Mouse (Mus musculus) lung, postnatal 36 days (tissue): ENCODE results near the gene Mgat4d.
"Not testable (repeated sequence)": the region's sequence is repeated elsewhere in the genome, so short reads cannot be mapped to it uniquely, and the experiment has no call there.

Source experiments
- DNase-seq: peaks from one replicate; pipeline ENCODE4 v3.0.0; 2022; ENCODE audit warnings: mixed read lengths

Mgat4d gene

DNA sequence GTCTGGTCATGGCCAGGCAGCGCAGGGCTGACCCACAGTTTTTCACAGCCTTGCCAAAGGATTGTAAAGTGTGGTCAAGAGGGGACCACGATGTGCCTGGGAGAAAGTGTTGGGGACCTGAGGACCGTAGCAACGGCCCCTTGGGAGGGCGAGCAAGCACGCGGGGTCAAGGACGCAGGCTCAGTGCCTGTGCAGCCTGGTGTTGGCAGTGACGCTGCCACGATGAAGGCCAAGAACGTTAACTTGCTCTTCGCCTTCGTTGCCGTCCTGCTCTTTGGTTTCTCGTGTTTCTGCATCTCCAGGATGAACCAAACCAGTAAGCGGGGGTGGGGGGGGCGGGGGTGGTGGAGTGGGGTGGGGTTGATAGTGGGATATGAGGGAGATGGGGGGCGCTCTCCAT is at the start of gene Mgat4d:
Gene Mgat4d, plus strand, starts transcription at position 209 of the 400 bp plus-strand sequence.
- DNase-seq, result no peak

DNA sequence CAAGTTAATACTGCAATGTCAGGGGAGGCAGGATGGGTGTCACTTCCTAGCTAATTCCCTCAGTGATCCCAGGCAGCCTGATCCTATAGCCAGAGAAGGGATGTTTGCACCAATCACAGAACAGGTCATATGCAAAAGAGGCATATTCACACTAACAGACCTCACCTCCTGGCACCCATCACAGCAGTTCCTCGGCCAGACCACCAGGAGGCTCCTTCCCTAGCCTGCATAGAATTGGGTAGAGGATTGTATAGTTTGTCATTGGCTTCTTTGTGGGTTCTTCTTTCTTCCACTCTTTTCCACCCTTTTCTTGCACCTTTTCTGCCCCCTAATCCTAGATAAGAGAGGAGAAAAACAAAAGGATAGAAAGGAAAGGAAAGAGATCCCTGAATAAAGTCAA is 48.1 kb upstream of the Mgat4d start:
- DNase-seq, result peak; percentile 22

DNA sequence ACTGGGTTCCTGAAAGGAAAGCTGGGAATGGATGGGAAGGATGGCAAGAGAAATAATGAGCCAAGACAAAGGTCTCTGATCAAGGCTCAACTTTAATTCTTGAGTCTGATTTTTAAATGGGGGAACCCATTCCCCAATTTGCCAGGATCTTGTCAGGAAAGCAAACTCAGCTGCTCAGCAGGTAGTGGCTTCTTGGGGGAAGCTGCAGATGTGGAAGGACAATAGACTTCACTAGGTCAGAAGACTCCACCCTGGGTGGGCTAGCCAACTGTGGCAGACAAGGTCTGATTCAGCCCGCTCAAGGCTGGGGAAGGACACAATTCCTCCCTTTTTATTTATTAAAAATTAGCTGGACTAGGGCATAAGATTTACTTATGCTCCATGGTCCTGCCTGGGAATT is 43.3 kb upstream of the Mgat4d start:
- DNase-seq, result no peak

DNA sequence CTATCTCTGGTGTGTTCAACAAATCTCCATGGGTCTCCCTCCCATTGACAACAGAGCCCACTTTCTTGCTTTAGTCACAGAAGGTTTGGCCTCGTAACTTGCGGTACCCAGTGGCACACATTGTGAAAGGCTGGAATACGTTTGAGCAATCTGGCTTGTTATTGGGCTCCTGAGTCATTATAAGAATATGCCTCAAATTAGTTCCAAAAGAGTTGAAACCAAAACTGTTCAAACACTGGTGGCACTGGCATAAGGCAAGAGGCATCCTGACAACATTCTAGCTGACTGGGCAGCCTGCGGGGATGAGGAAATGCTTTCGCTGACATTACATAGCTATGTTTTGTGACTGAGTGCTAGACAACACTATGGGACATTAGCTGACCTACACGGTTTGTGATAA is 38.4 kb upstream of the Mgat4d start:
- DNase-seq, result no peak

DNA sequence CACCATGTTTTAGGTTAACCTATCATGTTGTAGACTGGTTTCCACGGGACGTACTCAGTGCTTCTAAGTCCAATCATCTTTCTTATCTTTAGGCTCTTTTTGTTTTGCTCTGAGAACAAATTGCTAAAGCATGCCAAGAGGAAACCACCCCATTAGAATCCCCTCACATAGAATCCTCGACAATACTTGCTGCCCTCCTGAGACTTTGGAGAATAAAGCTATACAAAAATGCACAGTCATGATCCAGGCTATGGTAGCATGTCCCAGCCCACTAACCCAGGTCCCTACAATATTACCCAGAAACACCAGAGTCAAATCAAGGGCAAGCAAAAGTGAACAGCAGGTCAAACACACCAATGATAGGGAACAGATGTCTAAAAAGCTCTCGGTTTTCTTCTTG is 33.2 kb upstream of the Mgat4d start:
- not testable (repeated sequence) for DNase-seq

DNA sequence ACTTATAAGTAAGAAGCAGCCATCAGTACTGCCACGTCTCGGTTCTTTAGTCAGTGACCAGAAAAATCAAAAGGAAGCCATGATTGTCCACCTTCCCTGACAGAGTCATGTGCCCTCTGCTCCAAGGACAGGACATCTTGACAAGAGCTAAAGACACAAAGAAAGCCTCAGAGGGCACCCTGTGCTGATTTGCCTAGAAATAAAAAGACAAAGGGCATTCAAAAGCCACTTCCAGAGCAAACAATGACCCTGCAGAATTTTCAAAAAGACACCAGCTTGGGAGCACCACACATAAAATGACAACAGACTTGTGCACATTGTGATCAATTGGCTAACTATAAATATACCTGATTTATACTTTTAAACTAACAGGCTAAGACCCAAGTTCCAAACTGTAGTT is 32.6 kb upstream of the Mgat4d start:
- DNase-seq, result no peak

DNA sequence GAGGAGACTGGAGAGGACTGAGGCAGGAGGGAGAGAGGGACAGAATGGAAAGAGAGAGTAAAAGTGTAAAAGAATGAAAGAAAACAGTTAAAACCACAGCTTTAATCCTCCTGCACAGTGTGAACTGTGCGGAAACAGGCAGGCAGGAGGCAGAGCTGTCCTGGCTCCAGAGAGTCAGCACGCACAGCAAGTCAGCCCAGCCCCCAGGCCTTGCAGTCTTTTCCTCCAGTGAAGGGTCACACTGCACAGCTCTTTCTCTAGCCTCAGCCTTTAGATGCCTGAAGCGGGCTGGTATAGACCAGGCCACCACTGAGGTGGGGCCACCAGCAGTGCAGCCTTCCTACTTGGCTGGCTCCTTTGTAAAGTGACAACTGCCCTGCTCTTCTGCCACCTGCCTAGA is 27.7 kb upstream of the Mgat4d start:
- DNase-seq, result no peak

DNA sequence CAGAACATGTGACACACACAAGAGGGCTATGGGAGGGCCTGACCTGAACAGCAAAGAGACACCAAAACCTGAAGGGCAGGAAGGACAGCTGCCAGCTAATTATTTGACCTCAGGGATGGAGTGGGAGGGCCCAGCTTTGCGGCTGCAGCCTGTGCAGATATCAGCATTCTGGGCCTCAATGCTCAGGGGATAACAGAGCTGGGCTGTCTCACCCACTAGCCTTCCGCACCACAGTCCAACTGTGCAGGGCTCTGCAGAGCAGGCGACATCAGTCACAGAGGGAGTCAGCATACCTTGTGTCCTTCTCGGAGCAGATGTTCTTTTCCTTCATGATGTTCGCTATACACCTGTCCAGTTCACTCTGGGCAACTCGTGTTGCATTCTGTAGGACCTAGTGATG is 25.9 kb upstream of the Mgat4d start:
- no peak for DNase-seq

DNA sequence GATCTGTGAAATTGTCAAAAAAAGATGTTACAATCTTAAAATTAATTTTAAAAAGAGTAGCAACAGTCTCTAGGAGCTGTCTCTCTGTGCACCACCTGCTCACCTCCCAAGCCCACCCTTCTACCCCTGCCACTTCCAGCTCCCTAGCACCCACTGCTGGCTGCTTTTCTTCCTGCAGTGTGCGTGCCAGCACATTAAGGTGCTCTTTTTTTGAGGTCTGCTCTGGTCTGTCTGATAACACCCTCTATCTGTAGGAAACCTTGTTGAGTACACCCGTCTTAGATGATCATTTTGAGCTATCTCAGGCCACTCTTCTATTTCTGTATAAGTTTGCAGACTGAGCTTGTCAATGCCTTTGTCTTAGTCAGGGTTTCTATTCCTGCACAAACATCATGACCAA is 25.2 kb upstream of the Mgat4d start:
- DNase-seq, result no peak

DNA sequence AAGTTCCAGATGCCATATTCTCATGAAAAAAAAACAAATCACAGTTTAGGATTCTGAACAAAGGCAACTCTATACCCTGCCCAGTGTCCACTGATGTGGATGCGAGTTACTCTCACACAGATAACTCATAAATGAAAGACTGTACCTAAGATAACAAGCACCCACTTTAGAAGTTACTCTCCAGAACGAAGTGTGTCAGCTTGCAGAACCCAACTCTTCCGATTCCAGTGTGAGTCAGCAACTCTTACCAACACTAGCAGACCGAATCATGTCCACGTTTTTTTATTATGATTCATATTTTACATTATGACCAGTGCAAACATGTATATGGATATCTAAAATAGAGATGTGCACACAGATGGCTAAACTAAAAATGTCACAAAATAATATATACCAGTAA is 20.4 kb upstream of the Mgat4d start:
- DNase-seq, result no peak

DNA sequence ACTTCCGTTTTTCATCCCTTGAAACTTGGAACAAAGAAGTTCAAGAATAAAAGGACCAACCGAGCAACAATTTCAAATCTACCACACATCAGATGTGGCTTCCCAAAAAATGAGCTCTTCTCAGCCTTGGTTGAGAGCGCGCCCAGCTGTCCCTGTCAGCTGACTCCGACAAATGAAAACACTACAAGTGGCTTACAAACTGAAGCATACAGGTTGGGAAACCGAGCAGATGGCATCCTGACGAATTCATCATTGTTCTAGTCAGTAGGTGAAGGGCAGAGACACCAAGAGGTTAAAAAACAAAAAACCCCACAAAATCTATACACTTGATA is 16.7 kb upstream of the Mgat4d start:
- DNase-seq, result peak; percentile 32

DNA sequence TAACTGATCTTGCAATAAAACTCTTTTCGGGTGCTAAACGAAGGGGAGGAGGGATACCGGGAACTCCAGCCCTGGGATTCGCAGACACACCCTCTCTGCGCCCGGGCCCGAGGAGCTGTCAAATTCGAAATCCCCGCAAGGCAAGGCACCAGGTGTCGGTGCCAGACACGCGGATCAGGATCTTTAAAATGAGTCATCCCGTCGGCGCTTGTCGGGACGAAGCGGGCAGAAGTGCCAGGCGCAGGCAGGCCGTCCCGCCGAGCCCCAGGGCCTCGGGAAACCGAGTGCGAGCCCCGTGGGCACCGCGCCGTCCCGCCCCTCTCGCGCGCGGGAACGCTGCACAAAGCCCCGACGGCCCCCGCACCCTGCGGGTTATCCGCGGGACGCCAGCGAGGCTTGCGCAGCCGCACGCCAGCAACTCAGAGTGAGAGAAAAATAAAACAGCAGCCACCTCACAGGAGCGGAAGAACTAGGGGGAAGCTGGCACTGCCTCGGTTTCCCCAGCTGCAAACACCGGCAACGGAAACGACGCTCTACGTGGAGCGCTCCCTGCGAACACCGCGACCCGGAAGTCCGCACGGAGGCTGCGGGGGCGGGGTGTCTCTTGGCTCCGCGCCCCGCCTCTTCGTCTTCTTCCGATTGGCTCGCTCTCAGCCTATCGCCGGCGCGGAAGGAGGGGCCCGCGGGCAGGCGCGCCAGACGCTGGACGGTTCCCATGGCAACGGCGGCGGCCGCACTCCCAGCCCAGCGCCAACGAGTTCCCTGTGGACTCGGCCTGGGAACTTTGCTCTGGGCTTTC is 16.2 kb upstream of the Mgat4d start, which contains the start of gene Elmod2:
Gene Elmod2, minus strand, starts transcription at position 588 of the 799 bp plus-strand sequence.
- peak; percentile 97 for DNase-seq

DNA sequence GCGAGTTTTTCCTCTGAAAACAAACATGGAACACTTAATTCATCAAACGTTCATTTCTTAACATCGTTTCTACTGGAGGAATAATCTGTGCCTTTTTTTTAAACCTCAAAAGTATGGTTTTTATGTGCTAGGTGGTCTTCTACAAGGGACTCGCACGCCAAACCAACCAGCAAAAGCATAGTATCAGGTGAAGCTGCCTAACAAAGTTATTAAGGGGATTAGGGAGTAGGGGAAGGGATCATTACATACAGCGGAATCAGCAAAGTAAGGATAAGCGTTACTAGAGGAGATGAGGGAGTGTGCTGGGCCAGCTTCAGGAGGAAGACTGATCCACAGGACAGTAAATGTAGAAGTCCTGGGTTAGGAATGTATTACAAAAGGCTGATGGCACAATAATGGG is 15.4 kb upstream of the Mgat4d start:
- no peak for DNase-seq

DNA sequence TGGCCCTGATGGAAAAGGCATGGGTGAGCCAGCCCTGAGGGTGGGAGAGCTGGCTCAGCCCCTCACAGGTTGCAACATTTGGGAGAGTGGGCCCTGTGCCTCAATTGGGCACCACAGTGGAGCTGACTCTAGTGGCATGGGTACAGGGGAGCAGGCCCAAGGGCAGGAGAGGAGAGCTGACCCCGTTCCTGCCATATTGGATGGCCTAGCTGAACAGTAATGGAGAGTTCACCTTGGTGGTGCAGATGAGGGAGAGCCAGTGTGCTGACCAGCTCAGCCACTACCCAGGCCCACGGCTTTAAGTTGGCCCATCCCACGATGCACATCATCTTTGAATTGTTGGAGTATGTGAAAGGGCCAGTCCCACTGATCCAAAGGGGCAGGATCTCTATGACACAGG is 6.2 kb upstream of the Mgat4d start:
- no peak for DNase-seq

DNA sequence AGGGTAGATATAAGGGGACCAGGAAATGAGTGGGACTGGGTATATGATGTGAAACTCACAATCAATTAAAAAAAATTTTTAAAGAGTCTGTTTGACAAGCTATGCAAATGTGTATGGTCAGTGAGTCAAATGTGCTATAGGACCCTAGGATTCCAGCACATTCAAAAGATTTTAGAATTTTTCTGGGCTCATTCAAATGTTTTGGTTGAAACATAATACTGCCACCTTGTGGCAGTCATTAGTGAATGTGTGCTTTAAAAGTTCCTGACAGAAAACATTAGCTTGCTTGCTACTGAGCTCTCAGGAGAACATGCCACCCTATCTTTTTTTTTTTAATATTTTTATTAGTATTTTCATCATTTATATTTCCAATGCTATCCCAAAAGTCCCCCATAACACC is 5.6 kb upstream of the Mgat4d start:
- peak; percentile 41 for DNase-seq

DNA sequence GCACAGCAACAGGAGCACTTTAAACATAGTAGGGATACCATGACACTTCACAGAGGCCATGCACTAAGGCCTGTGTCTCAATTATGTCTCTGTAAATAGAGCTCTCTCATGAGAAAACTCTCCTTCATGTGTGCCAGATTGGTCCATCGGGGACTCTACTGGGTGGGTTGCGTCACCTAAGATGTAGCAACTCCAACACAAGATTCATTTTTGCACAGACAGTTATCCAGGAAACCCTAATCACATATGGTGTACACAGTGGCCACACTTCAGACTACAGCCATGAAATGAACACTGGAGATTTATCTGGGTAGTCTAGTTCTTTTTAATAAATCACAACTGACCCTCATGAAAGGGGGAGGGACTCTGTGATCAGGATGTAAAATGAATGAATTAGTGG is 3.0 kb downstream of the Mgat4d start:
- DNase-seq, result no peak

DNA sequence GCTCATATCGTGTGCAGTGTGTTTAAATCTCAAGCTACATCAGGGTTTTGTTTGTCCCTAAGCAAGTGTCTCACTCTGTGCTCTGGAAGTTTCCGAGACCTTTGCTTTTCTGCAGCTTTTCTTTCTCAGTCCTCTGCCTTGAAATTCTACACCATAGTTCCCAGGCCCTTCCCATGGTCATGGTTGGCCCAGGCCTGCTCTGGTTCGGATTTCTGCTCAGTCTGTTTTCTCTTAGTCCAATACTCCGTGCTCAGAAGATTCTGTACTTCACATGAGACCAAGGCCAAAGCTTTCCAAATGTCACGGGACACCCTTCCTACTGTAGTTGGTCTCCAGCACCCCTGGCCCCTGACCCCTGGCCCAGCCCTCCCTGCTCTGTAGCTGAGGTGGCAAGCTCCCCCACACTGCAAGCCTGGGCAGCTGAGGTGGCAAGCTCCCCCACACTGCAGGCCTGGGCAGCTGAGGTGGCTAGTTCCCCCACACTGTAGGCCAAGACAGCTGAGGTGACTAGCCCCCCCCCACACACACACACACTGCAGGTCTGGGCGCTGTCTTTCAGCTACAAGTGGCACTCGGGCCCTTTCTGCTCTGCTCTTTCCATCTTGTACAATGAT is 15.0 kb downstream of the Mgat4d start:
- DNase-seq, result no peak

DNA sequence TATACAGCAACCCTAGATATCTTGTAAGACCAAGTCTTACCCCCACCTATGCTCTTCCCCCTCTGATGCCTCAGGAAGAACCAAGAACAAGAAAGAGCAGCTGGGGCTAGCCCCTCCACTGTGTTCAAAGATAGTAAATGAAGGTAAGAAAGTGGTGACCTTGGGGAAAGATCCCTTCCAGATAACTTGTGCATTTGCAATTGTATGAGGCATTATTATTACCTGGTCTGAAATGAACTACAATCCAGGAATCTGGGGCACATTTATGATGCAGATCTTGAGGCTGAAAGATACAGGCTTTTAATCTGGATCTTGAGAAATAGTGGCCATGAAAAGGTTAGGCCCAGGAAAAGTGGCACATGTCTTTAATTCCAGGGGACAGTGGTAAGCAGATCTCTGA is 29.0 kb downstream of the Mgat4d start:
- DNase-seq, result no peak

DNA sequence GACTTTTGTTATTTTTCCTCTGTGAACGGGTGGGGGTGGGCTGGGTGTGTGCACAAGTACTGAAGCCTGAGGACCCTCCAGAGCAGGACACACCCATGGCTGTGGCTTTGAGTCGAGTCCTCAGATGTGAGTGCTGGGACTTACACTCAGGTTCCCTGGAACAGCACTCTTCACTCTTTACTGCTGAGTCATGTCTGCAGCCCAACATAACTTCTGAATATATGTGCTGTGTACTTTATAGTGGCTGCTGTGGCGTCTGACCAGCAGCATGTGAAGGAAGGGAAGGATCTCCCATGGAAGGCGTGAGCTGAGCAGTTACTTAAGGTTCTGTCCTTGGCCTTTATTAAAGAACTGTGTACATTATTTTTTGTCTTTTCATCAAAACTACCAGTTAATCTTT is 31.9 kb downstream of the Mgat4d start:
- no peak for DNase-seq

DNA sequence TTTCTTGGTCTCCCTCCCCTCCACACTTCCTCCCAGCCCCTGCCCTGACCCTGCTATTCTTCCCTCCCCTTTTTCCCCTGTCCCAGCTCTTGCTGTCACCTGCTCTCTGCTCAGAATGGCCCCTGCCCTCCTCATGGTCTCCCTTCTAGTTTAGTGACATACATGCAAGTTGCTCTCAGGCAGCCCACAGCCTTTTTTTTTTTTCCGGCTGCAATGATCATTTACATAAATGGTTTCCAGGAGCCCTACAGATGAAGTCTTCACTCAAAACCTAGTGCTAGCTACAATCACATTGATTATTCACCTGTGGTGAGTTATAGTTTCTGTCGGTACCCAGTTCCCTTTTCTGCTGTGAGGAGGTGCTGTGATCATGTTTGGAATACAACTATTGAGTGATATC is 32.7 kb downstream of the Mgat4d start:
- no peak for DNase-seq

DNA sequence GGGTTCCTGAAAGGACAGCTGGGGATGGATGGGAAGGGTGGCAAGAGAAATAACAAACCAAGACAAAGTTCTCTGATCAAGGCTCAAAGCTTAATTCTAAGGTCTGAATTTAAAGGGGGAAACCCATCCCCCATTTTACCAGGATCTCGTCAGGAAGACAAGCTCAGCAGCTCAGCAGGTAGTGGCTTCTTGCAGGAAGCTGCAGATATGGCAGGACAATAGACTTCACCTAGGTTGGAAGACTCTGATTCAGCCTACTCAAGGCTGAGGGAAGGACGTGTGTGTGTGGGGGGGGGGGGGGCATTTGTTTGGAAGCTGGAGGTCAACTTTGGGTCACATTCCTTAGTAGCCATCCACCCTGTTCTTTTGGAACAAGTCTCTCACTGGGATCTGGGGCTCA is 34.6 kb downstream of the Mgat4d start:
- DNase-seq, result no peak

DNA sequence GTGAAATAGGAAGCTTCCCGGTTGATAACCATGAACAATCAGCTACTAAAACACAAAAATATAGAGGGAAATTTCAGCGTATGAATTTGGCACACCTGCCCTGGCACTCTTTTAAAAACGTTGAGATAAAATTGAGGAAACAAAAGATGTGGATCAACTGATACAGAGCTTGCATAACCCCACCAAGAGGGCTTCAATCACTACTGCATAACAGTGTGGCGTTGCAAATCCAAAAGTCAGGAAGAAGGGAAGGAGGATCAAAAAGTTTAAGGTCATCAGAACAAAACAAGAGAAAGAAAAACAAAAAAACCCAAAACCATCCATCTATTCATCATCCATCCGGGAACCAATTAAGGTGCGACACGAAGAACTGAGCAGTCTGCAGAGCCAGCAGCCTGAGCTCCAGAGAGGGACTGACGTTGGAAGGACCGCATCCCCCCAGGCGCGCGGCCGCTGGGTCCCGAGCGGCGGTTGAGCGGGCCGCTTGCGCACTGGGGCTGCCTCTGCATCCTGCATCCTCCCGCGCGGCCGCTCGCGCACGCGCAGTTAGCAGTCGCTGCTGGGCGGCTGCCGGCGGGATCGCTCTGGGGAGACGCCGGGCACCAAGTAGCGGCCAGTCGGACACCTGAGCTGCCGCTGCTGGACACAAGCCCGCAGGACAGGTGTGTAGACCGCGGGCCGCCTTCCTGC is 41.2 kb downstream of the Mgat4d start, which contains the start of gene Clgn:
Gene Clgn, plus strand, starts transcription at position 552 of the 690 bp plus-strand sequence.
- peak; percentile 5 for DNase-seq

DNA sequence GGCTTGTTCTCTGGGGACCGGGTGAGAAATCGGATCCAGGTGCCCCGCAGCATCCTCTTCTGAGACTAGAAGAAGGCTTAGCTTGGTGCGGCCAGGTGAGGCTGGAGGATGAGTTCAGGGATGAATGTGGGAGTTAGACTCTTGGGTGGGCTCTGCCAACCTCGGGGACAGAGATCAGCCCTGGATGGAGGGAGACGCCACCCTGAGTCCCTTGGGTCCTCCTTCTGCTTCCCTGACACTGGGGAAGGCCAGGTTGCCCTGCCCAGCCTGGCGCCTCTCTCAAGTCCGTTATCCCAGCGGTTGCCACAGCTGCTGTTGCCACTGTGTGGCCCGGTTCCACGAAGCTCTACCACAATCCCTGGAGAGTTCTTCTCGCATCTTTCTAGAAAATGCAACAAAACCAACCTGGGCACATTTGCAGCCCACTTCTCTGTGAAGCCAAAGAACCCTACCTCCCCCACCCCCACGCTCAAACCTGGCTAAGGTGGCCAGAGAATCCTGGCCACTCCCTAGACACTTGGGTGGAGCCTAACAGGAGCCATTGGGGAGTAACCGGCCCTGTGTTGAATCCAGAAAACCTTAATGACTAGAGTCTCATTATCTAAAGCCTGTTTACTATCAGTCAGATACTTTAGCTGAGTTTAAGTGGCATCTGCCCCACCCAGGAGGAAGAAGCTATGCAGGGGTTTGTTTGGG is 41.9 kb downstream of the Mgat4d start:
- no peak for DNase-seq

DNA sequence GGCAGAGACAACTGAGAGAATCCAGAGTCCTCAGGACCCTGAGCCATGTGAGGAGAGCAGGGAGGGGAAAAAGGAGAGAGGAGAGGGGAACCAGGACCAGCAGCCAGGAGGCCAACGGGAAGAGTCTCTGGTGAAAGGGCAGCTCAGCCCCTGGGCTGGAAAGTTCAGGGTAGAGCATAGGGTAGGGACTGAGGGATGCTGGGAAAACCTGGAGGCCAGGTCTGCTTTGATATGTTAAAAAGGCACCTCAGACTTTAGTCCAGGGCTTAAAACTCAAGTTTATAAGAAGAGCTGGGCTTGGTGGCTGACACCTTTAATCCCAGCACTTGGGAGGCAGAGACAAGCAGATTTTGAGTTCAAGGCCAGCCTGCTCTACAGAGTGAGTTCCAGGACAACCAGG is 44.2 kb downstream of the Mgat4d start:
- DNase-seq, result no peak
